Mouse (Mus musculus): ENCODE measurements around the gene Sp1. TPM values are rescaled to one million over a fixed set of nuclear protein-coding genes. Genes with fewer than 3 reads are reported as not detected.

Gene Sp1
- polyA plus RNA-seq, 1 experiment from 2014 or later: 5.6 TPM

DNA sequence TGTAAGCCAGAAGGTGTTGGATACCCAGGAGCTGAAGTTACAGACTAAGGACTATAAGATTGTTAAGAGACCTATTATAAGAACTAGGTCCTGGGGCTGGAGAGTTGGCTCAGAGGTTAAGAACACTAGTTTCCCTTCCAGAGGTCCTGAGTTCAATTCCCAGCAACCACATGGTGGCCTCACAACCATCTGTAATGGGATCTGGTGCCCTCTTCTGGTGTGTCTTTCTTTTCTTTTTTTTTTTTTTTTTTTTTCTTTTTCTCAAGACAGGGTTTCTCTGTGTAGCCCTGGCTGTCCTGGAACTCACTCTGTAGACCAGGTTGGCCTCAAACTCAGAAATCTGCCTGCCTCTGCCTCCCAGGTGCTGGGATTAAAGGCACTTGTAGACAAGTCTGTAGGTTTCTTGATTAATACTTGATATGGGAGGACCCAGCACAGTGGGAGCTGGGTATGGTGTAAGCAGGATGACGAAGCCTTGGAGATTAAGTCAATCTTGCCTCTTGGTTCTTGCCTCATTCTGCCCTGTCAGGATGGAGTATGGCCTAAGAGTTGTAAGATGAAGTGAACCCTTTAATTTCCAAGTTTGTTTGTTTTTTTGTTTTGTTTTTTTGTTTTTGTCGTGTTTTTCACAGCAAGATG, 17.8 kb downstream of the Sp1 start:
- H3K27me3 ChIP-seq (replicated peaks; ENCODE audit: control insufficient read depth, insufficient read depth, low read length): no peaks in the 10 kb centered on the region
- H3K4me3 ChIP-seq (ENCODE audit: low read depth, low read length): no peak overlapping the region
- WGBS: 88% methylated on average over 2 of the region's 2 CpGs
- no peak for ATAC-seq
- no peaks in the 10 kb centered on the region for H3K9me3 ChIP-seq (ENCODE audit: control insufficient read depth)
- no peak overlapping the region for H3K9ac ChIP-seq (ENCODE audit: low read depth, low read length)
- 0 out of 2 replicates have a peak, but pooled peaks have one; percentile 11 for TF ChIP-seq CTCF (IDR thresholded peaks at IDR 0.05; ENCODE audit: low read depth)
- H3K27ac ChIP-seq (ENCODE audit: low read depth, low read length): no peak overlapping the region
- H3K4me2 ChIP-seq (replicated peaks; ENCODE audit: low read depth): no peak overlapping the region
- H3K4me1 ChIP-seq (replicated peaks; ENCODE audit: control insufficient read depth, insufficient read depth, low read length): no peaks in the 10 kb centered on the region
- H3K36me3 ChIP-seq (ENCODE audit: control insufficient read depth, insufficient read depth): peaks cover 36% of the 10 kb centered on the region

DNA sequence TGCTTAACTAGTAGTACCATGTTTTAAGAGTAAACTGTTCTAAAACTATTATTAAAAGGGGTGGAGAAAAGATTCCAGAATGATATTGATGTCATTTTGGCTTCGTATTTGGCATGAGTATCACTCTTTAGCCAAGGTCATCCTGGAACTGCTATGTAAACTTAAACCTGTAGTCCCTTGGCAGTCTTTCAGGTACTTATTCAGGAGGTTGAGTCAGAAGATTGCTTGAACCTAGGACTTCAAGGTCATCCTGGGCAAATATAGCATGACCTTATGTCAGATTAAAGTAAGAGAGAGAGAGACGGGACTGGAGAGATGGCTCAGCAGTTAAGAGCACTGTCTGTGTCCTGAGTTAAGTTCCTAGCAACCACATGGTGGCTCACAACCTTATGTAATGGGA, 18.7 kb downstream of the Sp1 start:
- TF ChIP-seq CTCF (IDR thresholded peaks at IDR 0.05; ENCODE audit: low read depth): peak; percentile 24; the same call in 1 of the 2 replicates
- 79% methylated on average over 2 of the region's 2 CpGs for WGBS
- Histone ChIP-seq H3K9me3 (ENCODE audit: control insufficient read depth) (no peaks in the 10 kb centered on the region), H3K4me2 (replicated peaks; ENCODE audit: low read depth) (no peak overlapping the region), H3K36me3 (ENCODE audit: control insufficient read depth, insufficient read depth) (peaks cover 38% of the 10 kb centered on the region), H3K27ac (ENCODE audit: low read depth, low read length) (no peak overlapping the region), H3K27me3 (replicated peaks; ENCODE audit: control insufficient read depth, insufficient read depth, low read length) (no peaks in the 10 kb centered on the region), H3K9ac (ENCODE audit: low read depth, low read length) (no peak overlapping the region), H3K4me3 (ENCODE audit: low read depth, low read length) (no peak overlapping the region), H3K4me1 (replicated peaks; ENCODE audit: control insufficient read depth, insufficient read depth, low read length) (no peaks in the 10 kb centered on the region)
- ATAC-seq: no peak

DNA sequence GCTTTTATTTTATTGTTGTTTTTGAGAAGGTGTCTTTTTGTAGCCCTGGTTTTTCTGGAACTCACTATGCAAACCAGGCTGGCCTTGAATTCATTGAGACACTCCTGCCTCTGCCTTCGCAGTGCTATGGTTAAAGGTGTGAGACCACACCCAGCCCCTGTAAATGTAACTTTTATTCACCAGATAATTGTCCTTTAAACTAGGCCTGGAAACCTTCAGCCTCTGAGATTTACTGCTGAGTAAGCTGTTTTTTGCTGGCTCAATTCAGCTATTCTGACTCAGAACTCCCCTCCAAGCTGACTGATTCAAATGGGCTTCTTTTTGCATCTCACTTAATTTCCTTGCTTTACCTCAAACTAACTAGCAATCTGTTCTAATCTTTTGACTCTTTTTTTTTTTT, 21.0 kb downstream of the Sp1 start:
- Histone ChIP-seq H3K9me3 (ENCODE audit: control insufficient read depth) (no peaks in the 10 kb centered on the region), H3K9ac (ENCODE audit: low read depth, low read length) (no peak overlapping the region), H3K36me3 (ENCODE audit: control insufficient read depth, insufficient read depth) (peaks cover 58% of the 10 kb centered on the region), H3K4me2 (replicated peaks; ENCODE audit: low read depth) (no peak overlapping the region), H3K4me1 (replicated peaks; ENCODE audit: control insufficient read depth, insufficient read depth, low read length) (no peaks in the 10 kb centered on the region), H3K4me3 (ENCODE audit: low read depth, low read length) (no peak overlapping the region), H3K27me3 (replicated peaks; ENCODE audit: control insufficient read depth, insufficient read depth, low read length) (no peaks in the 10 kb centered on the region), H3K27ac (ENCODE audit: low read depth, low read length) (no peak overlapping the region)
- 81% methylated on average over 1 of the region's 1 CpGs for WGBS
- ATAC-seq: no peak
- TF ChIP-seq CTCF (IDR thresholded peaks at IDR 0.05; ENCODE audit: low read depth): no peak

DNA sequence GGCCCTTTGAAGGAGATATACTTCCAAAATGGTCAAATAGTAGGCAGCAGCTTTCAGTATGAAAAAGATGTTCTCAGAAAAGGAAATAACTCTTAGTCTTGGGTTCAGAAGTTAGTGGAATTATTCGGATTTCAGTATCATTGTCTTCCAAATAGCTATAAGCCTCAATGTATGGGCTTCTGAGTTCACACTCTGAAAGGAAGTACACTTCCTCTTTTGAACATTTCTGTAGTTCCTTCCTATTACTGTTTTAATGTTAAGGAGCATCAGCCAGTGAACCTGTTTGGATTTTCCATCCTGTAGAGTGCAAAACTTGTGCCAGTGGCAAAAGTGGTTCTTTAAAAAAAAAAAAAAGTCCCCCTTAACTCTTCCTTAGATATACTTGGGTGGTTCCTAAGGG, 26.1 kb downstream of the Sp1 start:
- no peak overlapping the region for H3K27ac ChIP-seq (ENCODE audit: low read depth, low read length)
- H3K4me3 ChIP-seq (ENCODE audit: low read depth, low read length): no peak overlapping the region
- H3K4me1 ChIP-seq (replicated peaks; ENCODE audit: control insufficient read depth, insufficient read depth, low read length): no peaks in the 10 kb centered on the region
- WGBS: 84% methylated on average over 1 of the region's 1 CpGs
- no peak for ATAC-seq
- no peaks in the 10 kb centered on the region for H3K9me3 ChIP-seq (ENCODE audit: control insufficient read depth)
- TF ChIP-seq CTCF (IDR thresholded peaks at IDR 0.05; ENCODE audit: low read depth): no peak
- no peak overlapping the region for H3K4me2 ChIP-seq (replicated peaks; ENCODE audit: low read depth)
- H3K9ac ChIP-seq (ENCODE audit: low read depth, low read length): no peak overlapping the region
- H3K36me3 ChIP-seq (ENCODE audit: control insufficient read depth, insufficient read depth): peaks cover 55% of the 10 kb centered on the region
- H3K27me3 ChIP-seq (replicated peaks; ENCODE audit: control insufficient read depth, insufficient read depth, low read length): no peaks in the 10 kb centered on the region

DNA sequence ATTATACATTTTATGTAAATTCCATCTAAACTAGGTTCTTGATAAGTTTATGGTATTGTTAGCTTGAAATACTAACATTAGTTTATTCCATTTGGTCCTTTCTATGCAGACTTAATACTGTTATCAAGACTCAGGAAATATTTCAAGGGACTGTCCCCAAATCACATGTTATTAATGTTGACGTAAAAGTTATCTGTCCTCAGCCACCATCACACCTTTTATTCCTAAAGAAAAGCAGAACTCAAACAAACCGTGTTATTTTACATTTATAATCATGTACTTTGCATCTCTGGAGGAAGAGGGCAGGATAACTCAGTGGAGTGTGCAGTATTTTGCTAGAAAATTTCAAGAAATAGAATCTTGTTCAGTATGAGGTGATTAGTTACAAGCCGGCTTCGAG, 27.2 kb downstream of the Sp1 start:
- Histone ChIP-seq H3K27ac (ENCODE audit: low read depth, low read length) (no peak overlapping the region), H3K36me3 (ENCODE audit: control insufficient read depth, insufficient read depth) (peaks cover 48% of the 10 kb centered on the region), H3K4me2 (replicated peaks; ENCODE audit: low read depth) (no peak overlapping the region), H3K4me3 (ENCODE audit: low read depth, low read length) (no peak overlapping the region), H3K27me3 (replicated peaks; ENCODE audit: control insufficient read depth, insufficient read depth, low read length) (no peaks in the 10 kb centered on the region), H3K4me1 (replicated peaks; ENCODE audit: control insufficient read depth, insufficient read depth, low read length) (no peaks in the 10 kb centered on the region), H3K9me3 (ENCODE audit: control insufficient read depth) (no peaks in the 10 kb centered on the region), H3K9ac (ENCODE audit: low read depth, low read length) (no peak overlapping the region)
- WGBS: 94% methylated on average over 4 of the region's 4 CpGs
- no peak for TF ChIP-seq CTCF (IDR thresholded peaks at IDR 0.05; ENCODE audit: low read depth)
- no peak for ATAC-seq

DNA sequence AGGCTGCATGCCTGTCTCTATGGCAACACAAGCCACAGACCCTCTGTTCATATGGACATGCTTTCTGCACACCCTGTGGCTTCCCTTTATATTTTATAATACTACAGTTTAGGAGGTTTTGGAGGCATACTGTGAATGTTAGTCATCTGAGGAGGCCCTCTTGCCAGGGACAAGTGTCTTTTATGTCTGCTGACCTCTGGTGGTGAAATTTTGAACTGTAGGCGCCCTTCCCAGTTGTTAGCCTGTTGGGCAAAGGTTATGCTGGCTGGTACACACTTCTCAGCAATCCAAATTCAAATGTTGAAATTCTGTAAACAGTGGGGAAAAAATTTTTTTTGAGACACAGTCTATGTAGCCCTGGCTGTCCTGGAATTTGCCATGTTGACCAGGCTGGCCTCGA, 36.5 kb downstream of the Sp1 start:
- TF ChIP-seq CTCF (IDR thresholded peaks at IDR 0.05; ENCODE audit: low read depth): peak; percentile 85
- H3K36me3 ChIP-seq (ENCODE audit: control insufficient read depth, insufficient read depth): no peaks in the 10 kb centered on the region
- H3K9ac ChIP-seq (ENCODE audit: low read depth, low read length): no peak overlapping the region
- 47% methylated on average over 2 of the region's 2 CpGs for WGBS
- H3K27ac ChIP-seq (ENCODE audit: low read depth, low read length): no peak overlapping the region; the same call in 1 of the 2 replicates
- H3K9me3 ChIP-seq (ENCODE audit: control insufficient read depth): no peaks in the 10 kb centered on the region
- no peak overlapping the region for H3K4me2 ChIP-seq (replicated peaks; ENCODE audit: low read depth)
- no peak overlapping the region for H3K4me3 ChIP-seq (ENCODE audit: low read depth, low read length)
- no peak for ATAC-seq
- no peaks in the 10 kb centered on the region for H3K27me3 ChIP-seq (replicated peaks; ENCODE audit: control insufficient read depth, insufficient read depth, low read length)
- no peaks in the 10 kb centered on the region for H3K4me1 ChIP-seq (replicated peaks; ENCODE audit: control insufficient read depth, insufficient read depth, low read length)
